Mouse (Mus musculus) effector memory CD4-positive, alpha-beta T cell, adult 5 months (primary cell): ENCODE measurements around the gene Ankdd1b. TPM values are rescaled to one million over a fixed set of nuclear protein-coding genes. Genes with fewer than 3 reads are reported as not detected.

Source experiments
- polyA plus RNA-seq: library from polyadenylated mRNA; unstranded; fragments of 100-300 nt; shearing (Covaris generic); gene quantifications from one replicate; pipeline ENCODE4 v1.2.1, GENCODE M21; 2017

Gene Ankdd1b
- not detected for polyA plus RNA-seq

DNA sequence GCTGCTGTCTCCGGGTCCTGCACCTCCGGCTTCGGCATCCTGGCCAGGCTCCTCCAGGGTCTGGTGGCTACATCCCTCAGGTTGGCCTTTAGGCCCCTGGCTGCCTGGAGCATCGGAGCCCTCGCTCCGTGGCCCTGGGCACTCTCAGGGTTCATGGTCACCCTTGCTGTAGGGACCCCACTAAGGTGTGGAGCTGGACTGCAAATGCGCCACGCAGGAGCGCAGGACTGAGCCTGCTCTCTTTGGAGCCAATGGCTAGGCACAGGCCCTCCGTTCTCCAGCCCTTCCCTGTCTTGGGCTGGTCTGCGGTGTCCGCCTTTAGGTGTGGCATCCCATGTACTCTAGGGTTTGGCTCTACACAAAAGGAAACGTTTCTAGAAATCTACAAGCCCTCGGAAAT lies at the start of gene Ankdd1b:
Gene Ankdd1b, minus strand, starts transcription at position 242 of the 400 bp plus-strand sequence.

DNA sequence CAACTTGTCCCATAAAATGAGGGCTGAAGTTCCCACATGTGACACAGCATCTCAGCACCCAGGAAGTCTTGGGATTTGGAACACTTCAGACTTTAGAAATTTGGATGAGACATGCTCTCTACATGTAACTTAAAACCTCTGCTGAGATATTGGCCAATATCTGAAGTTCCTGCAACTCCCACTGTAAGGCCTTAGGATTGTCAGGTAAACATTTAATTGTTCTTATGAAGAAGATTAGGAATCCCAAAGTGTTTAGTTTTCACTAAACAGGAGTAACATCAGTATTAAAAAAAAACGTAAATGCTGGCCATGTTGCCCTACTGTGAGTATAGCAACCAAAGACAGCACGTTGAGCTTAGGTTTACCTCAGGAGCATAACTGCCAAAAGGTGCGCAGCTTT lies 19.4 kb upstream of the Ankdd1b start, which contains the start of gene Gm17622:
Gene Gm17622, plus strand, starts transcription at position 301 of the 400 bp plus-strand sequence.

DNA sequence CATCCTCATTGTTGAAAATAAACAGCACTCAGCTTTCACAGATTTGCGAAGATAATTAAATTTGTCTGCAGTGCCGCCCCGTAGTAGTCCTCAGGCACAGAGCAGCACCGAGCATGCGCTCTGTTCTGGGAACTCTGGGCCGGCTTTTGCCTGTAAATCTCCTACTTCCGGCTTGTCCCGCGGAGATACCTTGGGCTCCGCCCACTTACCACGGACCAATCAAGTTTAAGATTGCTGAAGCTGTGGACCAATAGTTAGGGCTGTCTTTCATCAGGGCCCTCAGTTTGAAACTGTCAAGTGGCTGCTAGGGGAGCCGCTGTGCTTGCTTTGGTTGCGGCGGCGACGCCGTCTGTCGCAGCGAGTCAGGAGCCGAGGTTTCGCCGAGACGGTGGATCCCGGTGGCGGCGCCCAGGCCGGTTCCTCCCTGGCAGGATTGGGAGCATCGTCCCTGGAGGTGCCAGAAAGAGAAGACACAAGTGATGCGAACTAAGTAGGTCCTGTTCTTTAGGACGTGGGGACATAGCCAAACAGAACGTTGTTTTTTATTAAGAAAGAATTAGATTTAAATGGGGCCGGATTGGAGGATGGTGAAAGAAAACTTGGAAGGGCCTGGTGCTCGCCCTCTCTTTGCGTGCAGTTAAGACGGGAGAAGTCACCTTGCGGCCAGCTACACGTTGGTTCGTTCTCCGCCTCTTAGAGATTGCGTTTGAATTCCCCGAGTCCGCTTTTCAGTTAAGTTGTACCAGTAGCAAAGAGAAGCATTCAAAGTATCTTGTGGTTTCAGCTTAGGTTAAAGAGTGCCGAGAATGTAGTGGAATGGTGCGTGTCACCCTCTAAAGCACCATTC lies 82.7 kb downstream of the Ankdd1b start, which contains the start of gene Poc5:
Gene Poc5, plus strand, starts transcription at position 253 of the 847 bp plus-strand sequence.

Other genes starting within 250 kb of the Ankdd1b start
- 20.2 TPM for gene Poc5, start 82.9 kb downstream of the Ankdd1b start, polyA plus RNA-seq
- gene Gm17622, start 19.5 kb upstream of the Ankdd1b start, polyA plus RNA-seq: not detected
- gene Polk, start 71.4 kb upstream of the Ankdd1b start, polyA plus RNA-seq: 12.3 TPM
- 47.4 TPM for gene Col4a3bp, start 71.4 kb upstream of the Ankdd1b start, polyA plus RNA-seq
- gene Hmgcr, start 199.7 kb upstream of the Ankdd1b start, polyA plus RNA-seq: 159 TPM